Mouse (Mus musculus) erythroblast, embryonic 14.5 days (primary cell): ENCODE data around the gene March10.

Experiments used
- GATA1 ChIP-seq: IDR thresholded peaks from 2 replicates; pipeline ENCODE4 v1.6.1; 2012; ENCODE audit warnings: low read length, inconsistent platforms, mixed read lengths
- TAL1 ChIP-seq: IDR thresholded peaks from 3 replicates; pipeline ENCODE4 v1.6.1; 2012; ENCODE audit warnings: low read length, inconsistent platforms, mixed read lengths

- TF ChIP-seq GATA1 = no peak
- TF ChIP-seq TAL1 = no peak
Observed at GRCm38 (mm10) chr11:105466756-105467155, 10.2 kb upstream of the March10 start.
